In genomic region chr3:90389511-90390490, GRCm38 (mm10) we compare ENCODE assay signal across 9 mouse cellular contexts. TPM values are rescaled to one million over a fixed set of nuclear protein-coding genes. Genes with fewer than 3 reads are reported as not detected.
A peak's percentile ranks its signal among the peaks of the same experiment; 100 is the strongest.
DNase-seq lines count a peak whose midpoint lies in the region; ATAC-seq and TF ChIP-seq lines count a peak whose summit lies in the region.
"Had no signal": no experiment of that assay in that cellular context is flagged by ENCODE, and none has a peak within 500 bp of the region (broad histone marks: within the 10 kb centered on the region; RNA-seq: fewer than 3 reads in every experiment).

Slc27a3 (minus strand) TSS chr3:90389938.

- H3K4me1 ChIP-seq in megakaryocyte, embryonic 14.5 days = peaks cover 25% of the 10 kb centered on the region
- H3K4me1 ChIP-seq in liver, embryonic 14.5 days (replicated peaks; ENCODE audit: control insufficient read depth in 2 of 2, insufficient read depth in 2 of 2, low read length in 1 of 2) = no peaks in the 10 kb centered on the region; a peak in 1 of 4 replicates
- peaks cover 29% of the 10 kb centered on the region for H3K4me1 ChIP-seq in neural tube, embryonic 14.5 days (ENCODE audit: control insufficient read depth, insufficient read depth, low read length)

- no peak within 1 kb of the TSS for H3K9ac ChIP-seq in liver, embryonic 14.5 days (replicated peaks)
- peak within 1 kb of the TSS; percentile 94 for H3K9ac ChIP-seq in neural tube, embryonic 14.5 days (replicated peaks; ENCODE audit: low read depth, low read length)

- no peak for TF ChIP-seq CTCF in liver, embryonic 14.5 days (IDR thresholded peaks at IDR 0.05; ENCODE audit: low read depth)

- H3K27me3 ChIP-seq in megakaryocyte, embryonic 14.5 days (replicated peaks) = peaks cover 43% of the 10 kb centered on the region
- H3K27me3 ChIP-seq in liver, embryonic 14.5 days (ENCODE audit: control insufficient read depth, insufficient read depth, low read length) = peaks cover 24% of the 10 kb centered on the region
- H3K27me3 ChIP-seq in neural tube, embryonic 14.5 days (ENCODE audit: control insufficient read depth, insufficient read depth, low read length) = no peaks in the 10 kb centered on the region
- H3K27me3 ChIP-seq: Patski had no signal

- no peak within 1 kb of the TSS for H3K27ac ChIP-seq in liver, embryonic 14.5 days
- H3K27ac ChIP-seq in neural tube, embryonic 14.5 days (ENCODE audit: low read depth, low read length) = peak within 1 kb of the TSS; percentile 95

- peak within 1 kb of the TSS; percentile 89 for H3K4me3 ChIP-seq in megakaryocyte, embryonic 14.5 days (replicated peaks)
- peak within 1 kb of the TSS; percentile 36 to 42 for H3K4me3 ChIP-seq in liver, embryonic 14.5 days (ENCODE audit: insufficient read depth in 1 of 2, low read depth in 2 of 2, low read length in 2 of 2)
- H3K4me3 ChIP-seq in neural tube, embryonic 14.5 days (ENCODE audit: low read depth, low read length) = peak within 1 kb of the TSS; percentile 73

- peak; percentile 75 for DNase-seq in embryo, embryonic 10.5 days (ENCODE audit: low spot score)
- DNase-seq in heart, adult 18-20 months = peak; percentile 42 to 54
- peak; percentile 62 for DNase-seq in kidney, adult 18-20 months
- DNase-seq in liver, embryonic 14.5 days (ENCODE audit: low read depth in 3 of 3, low spot score in 3 of 3) = no peak

- no peaks in the 10 kb centered on the region for H3K9me3 ChIP-seq in megakaryocyte, embryonic 14.5 days
- H3K9me3 ChIP-seq in liver, embryonic 14.5 days (ENCODE audit: control insufficient read depth, low read length) = no peaks in the 10 kb centered on the region
- H3K9me3 ChIP-seq in neural tube, embryonic 14.5 days (ENCODE audit: control insufficient read depth, low read length) = no peaks in the 10 kb centered on the region

- 3% methylated on average over 55 of the region's 55 CpGs for WGBS in liver, embryonic 14.5 days (ENCODE audit: insufficient replicate concordance)
- 1% methylated on average over 47 of the region's 55 CpGs for WGBS in neural tube, embryonic 14.5 days

- no peak for ATAC-seq in megakaryocyte, adult 5-6 weeks (ENCODE audit: poor library complexity, severe bottlenecking)
- peak; percentile 29; the same call in 1 of the 2 replicates for ATAC-seq in liver, embryonic 14.5 days (ENCODE audit: insufficient read depth)
- peak; percentile 70 for ATAC-seq in neural tube, embryonic 14.5 days (ENCODE audit: low read depth)
- no peak for ATAC-seq in megakaryocyte progenitor cell, adult 5-6 weeks (replicated peaks; ENCODE audit: poor library complexity)
- ATAC-seq: Patski had no signal

- H3K36me3 ChIP-seq in megakaryocyte, embryonic 14.5 days (replicated peaks; ENCODE audit: low read length) = peaks cover 96% of the 10 kb centered on the region
- peaks cover 11% of the 10 kb centered on the region for H3K36me3 ChIP-seq in liver, embryonic 14.5 days (replicated peaks; ENCODE audit: control insufficient read depth, insufficient read depth, low read depth)
- peaks cover 38% of the 10 kb centered on the region for H3K36me3 ChIP-seq in neural tube, embryonic 14.5 days (ENCODE audit: control insufficient read depth, insufficient read depth, low read length)

- peak within 1 kb of the TSS; percentile 54 for H3K4me2 ChIP-seq in liver, embryonic 14.5 days (ENCODE audit: low read depth)
- peak within 1 kb of the TSS; percentile 90 for H3K4me2 ChIP-seq in neural tube, embryonic 14.5 days (ENCODE audit: low read depth, low read length)

- no peak for TF ChIP-seq EP300 in liver, embryonic 14.5 days (IDR thresholded peaks at IDR 0.05; ENCODE audit: low read depth)

RNA-seq across cellular contexts. Expression of gene Slc27a3, which starts in this region (rescaled TPM):
- polyA plus RNA-seq in megakaryocyte, embryonic 14.5 days (2012; ENCODE audit: insufficient read depth, low replicate concordance) = 2.3 and 3.1 TPM in 2 replicates
- 0.21 and 0.33 TPM in 2 replicates for total RNA-seq in megakaryocyte, adult 5-6 weeks (2015)
- 1.1 and 3.0 TPM in 2 replicates for total RNA-seq in megakaryocyte, adult 5-6 weeks (2017)
- total RNA-seq in heart, adult 18-20 months (2021) = under 1 TPM; 0.50 to 0.62 TPM
- 2.1 TPM in 2 replicates for polyA plus RNA-seq in liver, embryonic 14.5 days (2012; rRNA removed)
- 0.76 and 1.0 TPM in 2 replicates for polyA plus RNA-seq in liver, embryonic 14.5 days (2014; fragmentation: Nextera tagmentation; extraction: Ambion mirVana)
- 21.3 and 21.7 TPM in 2 replicates for polyA plus RNA-seq in neural tube, embryonic 14.5 days (2014; fragmentation: Nextera tagmentation; extraction: Ambion mirVana)
- total RNA-seq in megakaryocyte progenitor cell, adult 5-6 weeks (2015) = 0.17 and 0.32 TPM in 2 replicates
- 0.27 and 0.83 TPM in 2 replicates for total RNA-seq in megakaryocyte progenitor cell, adult 5-6 weeks (2017)

Comparison
In these comparisons a context has a peak if more than half of its experiments do, and no peak if none do; other contexts are left out.
1. Peak in DNase-seq in heart, adult 18-20 months; RNA of the gene not detected or under 1 TPM.
2. H3K4me3 ChIP-seq: peak in every context shown above with its lines; median percentile 89 in megakaryocyte, embryonic 14.5 days; 73 in neural tube, embryonic 14.5 days; 39 in liver, embryonic 14.5 days.
3. ATAC-seq: peak in liver, embryonic 14.5 days (single experiment) and neural tube, embryonic 14.5 days (single experiment); none in megakaryocyte, adult 5-6 weeks (single experiment) and megakaryocyte progenitor cell, adult 5-6 weeks (single experiment).
4. DNase-seq: peak in embryo, embryonic 10.5 days (single experiment) and kidney, adult 18-20 months (single experiment); none in liver, embryonic 14.5 days (0 of 3).